Mouse (Mus musculus) thymus, postnatal 4 days (tissue): ENCODE results near the gene Olfr1507.

Experiments
- DNase-seq: peaks from one replicate; pipeline ENCODE4 v3.0.0; 2021

The Olfr1507 gene

DNA sequence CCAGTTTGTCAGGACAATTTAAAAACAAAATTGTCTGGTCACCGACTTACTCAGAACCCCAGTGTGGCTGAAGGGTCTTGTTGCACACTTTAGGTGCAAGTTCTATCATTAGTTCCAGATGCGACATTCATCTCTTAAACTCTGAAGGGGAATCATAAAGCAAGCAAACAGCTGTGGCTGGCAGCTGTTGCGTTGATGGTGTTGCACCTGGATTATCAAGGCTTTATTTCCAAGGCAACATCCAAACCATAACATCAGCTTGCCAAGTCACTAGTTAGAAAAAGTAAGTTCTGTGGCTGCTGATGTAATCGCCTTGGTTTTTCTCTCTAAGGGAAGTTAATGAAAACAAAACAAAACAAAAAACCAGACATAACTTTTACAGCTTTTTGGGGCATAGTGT, at the start of gene Olfr1507:
Gene Olfr1507, minus strand, starts transcription at position 234 of the 400 bp plus-strand sequence.
- no peak for DNase-seq

DNA sequence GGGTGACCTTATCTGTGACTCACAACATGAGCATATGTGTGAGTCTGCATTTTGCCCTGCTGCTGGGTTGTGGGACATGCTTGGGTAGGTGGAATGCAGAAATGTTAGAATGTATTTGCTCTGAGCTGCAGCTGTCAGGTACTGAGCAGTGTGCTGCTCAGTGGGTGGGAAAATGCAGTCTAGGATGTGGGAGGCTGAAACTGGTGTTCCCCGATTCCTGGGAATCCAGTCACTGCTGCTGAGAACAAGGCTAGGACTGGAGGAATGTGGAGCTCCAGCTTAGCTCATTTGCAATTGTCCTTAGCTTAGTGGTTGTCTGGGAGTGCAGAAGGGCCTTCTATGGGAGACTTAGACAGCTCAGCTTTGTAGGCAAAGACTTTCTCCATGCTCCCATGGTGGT, 37.8 kb upstream of the Olfr1507 start:
- DNase-seq, result no peak

DNA sequence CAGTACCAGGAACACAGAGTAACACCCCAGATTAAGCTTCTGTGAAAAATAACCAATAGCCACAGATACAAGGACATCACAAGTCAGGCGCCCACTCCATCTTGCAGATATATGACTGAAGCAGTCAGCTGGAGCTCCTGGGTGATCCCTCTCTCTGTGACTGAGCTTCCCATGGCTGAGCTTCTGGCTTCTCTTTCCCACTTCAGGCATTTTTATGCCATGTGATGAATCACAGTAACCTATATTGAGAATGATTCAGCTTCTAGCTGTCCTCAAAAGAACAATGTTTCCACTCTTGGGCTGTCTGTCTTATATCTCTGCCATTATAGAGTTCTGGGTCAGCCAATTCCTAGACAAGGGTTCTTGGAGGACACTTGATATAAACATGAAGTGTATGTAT, 29.4 kb upstream of the Olfr1507 start:
- DNase-seq, result no peak

DNA sequence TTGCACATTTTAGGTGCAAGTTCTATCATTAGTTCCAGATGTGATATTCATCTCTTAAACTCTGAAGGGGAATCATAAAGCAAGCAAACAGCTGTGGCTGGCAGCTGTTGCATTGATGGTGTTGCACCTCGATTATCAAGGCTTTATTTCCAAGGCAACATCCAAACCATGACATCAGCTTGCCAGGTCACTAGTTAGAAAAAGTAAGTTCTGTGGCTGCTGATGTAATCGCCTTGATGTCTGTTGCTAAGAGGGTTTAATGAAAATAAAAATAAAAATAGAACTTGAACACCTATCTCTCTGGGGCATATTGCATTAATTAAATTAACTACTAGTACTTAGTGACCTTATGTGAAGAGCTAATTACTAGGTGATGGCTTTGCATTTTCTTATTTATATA, 28.2 kb downstream of the Olfr1507 start, which contains the start of gene Olfr1508:
Gene Olfr1508, minus strand, starts transcription at position 101 of the 400 bp plus-strand sequence.
- no peak for DNase-seq

DNA sequence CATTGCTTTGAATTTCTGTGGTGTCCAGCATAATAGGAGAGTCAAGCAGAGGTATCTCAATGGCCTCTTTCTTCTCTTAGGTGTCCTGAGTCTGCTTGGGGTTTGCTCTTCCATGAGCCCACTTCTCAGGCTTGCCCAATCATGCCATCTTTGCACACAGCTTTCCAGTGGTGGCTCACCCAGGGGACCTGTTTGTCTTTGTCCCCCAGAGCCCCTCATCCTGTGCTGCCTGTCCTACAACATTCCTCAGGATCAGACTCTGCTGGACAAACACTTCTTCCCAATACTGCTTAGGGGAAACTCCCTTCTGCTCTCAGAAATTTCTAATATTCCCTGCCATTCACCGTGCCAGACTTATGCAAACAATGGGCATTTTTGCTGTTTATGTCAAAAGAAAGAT, 29.8 kb downstream of the Olfr1507 start:
- no peak for DNase-seq

DNA sequence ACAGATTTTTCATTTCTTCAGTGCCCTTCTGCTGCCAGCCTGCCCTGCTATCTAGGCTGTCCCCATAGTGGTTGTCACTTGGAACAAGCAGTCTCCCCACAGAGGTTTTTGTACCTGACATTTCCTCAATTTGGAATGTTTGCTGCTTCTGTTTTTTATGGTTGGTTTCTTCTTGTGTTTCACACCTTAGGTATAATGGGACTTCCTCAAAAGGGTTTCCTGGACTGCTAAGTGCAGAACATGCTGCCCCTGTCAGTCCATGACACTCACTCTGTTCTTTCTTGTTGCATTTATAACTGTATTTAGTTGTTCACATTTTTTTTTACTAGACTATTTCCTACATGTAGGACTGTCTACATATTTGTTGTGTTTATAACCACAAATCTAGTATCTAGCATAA, 33.6 kb downstream of the Olfr1507 start:
- no peak for DNase-seq

DNA sequence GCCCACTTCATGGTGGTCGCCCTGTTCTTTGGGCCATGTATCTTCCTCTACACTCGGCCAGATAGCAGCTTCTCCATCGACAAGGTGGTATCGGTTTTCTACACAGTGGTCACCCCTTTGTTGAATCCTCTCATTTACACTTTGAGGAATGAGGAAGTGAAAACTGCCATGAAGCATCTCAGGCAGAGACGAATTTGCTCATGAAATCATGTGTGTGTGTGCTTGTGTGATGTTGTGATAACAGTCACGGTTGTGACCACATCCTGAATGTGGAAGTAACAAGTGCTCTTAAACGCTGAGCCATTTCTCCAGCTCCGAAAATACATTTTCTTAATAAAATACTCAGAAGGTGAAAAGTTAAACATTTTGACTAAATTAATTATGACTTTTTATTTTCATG, 44.4 kb downstream of the Olfr1507 start:
- DNase-seq, result peak; percentile 20

DNA sequence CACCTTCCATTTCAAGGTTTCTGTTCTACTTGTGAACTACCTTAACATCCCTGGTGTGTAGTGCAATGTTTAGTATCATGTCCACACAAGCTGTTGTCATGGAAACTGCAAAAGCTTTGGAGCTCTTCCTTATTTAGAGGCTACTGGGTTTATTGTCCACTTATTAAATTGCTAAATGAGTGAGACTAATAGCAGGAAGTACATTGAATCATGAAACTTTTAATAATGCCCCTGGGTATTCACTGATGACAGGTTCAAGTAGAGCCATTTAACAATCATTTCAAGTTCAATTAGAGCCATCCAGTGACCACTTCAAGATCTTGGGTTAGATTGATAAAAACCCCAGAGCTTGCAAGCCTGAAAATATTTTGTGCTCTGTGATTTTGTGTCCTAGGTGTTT, 52.9 kb downstream of the Olfr1507 start, which contains the start of gene Olfr1509:
Gene Olfr1509, plus strand, starts transcription at position 301 of the 400 bp plus-strand sequence.
- DNase-seq, result no peak
